Mouse (Mus musculus): ENCODE measurements at regions not wholly inside any gene's neighbourhood (a gene's known extent, or its start where the extent isn't known, plus 50 kb on each side); places are given as distances from the start of the nearest gene placed in this dataset.

DNA sequence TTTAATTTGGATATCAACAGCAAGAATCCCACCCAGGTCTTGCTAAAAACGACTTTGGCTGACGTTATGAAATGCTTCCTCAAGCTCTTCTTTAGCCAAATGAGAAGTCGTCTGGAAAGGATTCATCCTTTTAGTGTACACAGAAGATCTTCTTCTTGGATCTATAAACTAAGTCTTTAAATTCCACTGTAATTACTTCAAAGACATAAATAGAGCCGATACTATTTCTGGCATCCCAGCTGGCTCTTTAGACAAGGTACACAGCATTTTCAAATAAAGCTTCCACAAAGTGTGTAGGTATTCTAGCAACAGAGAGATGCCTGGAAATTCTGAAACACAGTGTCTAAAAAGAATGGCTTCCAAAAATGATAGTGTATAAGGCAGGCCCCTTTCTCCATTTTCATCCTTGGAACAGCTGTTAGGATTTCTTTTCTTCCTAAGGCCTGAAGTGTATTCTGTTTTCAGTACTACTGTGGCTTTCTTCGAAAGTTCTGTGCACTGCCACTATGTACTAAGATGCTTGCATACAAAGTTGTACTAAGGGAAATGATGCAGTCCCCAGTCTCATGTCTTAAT lies 371.4 kb downstream of the Inhba start:
- Histone ChIP-seq H3K9me3 (ENCODE audit: control insufficient read depth, low read length) (no peaks in the 10 kb centered on the region), H3K27me3 (ENCODE audit: control insufficient read depth, insufficient read depth, low read length) (no peaks in the 10 kb centered on the region), H3K36me3 (ENCODE audit: control insufficient read depth, insufficient read depth, low read length) (no peaks in the 10 kb centered on the region), H3K4me2 (ENCODE audit: low read length) (no peak overlapping the region), H3K4me3 (replicated peaks; ENCODE audit: low read depth, low read length) (no peak overlapping the region), H3K27ac (replicated peaks; ENCODE audit: low read depth, low read length) (no peak overlapping the region), H3K9ac (replicated peaks; ENCODE audit: low read length) (no peak overlapping the region), H3K4me1 (ENCODE audit: control insufficient read depth, insufficient read depth, low read length) (no peaks in the 10 kb centered on the region)
- ATAC-seq (ENCODE audit: low FRiP score, low TSS enrichment): no peak
- DNase-seq: no peak
- WGBS: 85% methylated on average over 5 of the region's 5 CpGs

DNA sequence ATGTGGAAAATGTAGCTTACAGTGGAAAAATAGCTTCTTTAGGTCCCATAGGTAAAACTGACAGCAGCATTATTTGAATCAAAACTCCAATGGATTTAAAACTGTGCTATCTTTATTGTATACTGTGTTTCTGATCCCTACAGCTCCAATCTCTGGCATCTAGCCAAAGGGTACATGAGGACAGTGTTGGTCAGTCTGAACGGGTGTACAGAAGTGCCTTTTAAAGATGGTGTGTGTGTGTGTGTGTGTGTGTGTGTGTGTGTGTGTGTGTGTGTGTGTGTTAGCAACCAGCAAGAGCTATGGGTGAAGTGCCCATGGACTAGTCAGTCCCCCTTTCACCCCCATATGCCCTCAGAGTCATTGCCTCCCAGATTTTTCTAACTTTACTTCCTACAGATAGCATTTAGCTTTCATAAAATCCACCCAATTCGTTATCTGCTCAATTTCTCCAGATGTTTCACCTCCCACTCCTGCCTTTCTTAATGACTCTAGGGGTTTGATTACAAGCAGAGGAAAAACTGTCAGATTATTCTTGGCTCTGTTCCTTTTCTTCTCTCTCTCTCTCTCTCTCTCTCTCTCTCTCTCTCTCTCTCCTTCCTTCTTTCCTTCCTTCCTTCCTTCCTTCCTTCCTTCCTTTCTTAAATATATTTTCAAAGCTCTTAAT lies 404.8 kb downstream of the Inhba start:
- no peak overlapping the region for H3K4me2 ChIP-seq (ENCODE audit: low read length)
- no peaks in the 10 kb centered on the region for H3K9me3 ChIP-seq (ENCODE audit: control insufficient read depth, low read length)
- ATAC-seq (ENCODE audit: low FRiP score, low TSS enrichment) (no peak), DNase-seq (no peak)
- H3K4me1 ChIP-seq (ENCODE audit: control insufficient read depth, insufficient read depth, low read length): no peaks in the 10 kb centered on the region
- H3K27ac ChIP-seq (replicated peaks; ENCODE audit: low read depth, low read length): no peak overlapping the region
- H3K9ac ChIP-seq (replicated peaks; ENCODE audit: low read length): no peak overlapping the region
- no peaks in the 10 kb centered on the region for H3K27me3 ChIP-seq (ENCODE audit: control insufficient read depth, insufficient read depth, low read length)
- H3K4me3 ChIP-seq (replicated peaks; ENCODE audit: low read depth, low read length): no peak overlapping the region
- WGBS: 57% methylated on average over 2 of the region's 2 CpGs
- no peaks in the 10 kb centered on the region for H3K36me3 ChIP-seq (ENCODE audit: control insufficient read depth, insufficient read depth, low read length)

DNA sequence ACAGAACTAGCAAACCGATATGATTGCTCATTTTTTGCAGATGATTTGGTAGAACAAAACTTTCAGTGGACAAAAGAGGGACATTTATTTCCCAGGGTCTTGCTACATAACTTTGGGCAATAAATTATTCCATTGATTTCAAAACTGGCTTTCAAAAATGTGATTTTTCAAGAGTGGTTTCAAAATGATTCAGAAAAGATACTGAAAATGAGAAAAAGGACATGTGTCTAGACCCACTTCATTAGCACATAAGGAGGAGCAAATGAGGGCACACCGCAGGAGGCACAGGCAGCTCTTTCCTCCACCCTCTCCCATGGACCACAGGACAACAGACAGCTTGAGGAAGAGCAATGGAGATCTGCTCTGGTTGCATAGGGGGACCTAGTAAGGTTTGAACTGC lies 412.5 kb downstream of the Inhba start:
- Histone ChIP-seq H3K27ac (replicated peaks; ENCODE audit: low read depth, low read length) (no peak overlapping the region), H3K9me3 (ENCODE audit: control insufficient read depth, low read length) (no peaks in the 10 kb centered on the region), H3K36me3 (ENCODE audit: control insufficient read depth, insufficient read depth, low read length) (no peaks in the 10 kb centered on the region), H3K4me2 (ENCODE audit: low read length) (no peak overlapping the region), H3K4me3 (replicated peaks; ENCODE audit: low read depth, low read length) (no peak overlapping the region), H3K4me1 (ENCODE audit: control insufficient read depth, insufficient read depth, low read length) (no peaks in the 10 kb centered on the region), H3K9ac (replicated peaks; ENCODE audit: low read length) (no peak overlapping the region), H3K27me3 (ENCODE audit: control insufficient read depth, insufficient read depth, low read length) (no peaks in the 10 kb centered on the region)
- DNase-seq (no peak), ATAC-seq (ENCODE audit: low FRiP score, low TSS enrichment) (no peak)
- WGBS: 79% methylated on average over 2 of the region's 2 CpGs

DNA sequence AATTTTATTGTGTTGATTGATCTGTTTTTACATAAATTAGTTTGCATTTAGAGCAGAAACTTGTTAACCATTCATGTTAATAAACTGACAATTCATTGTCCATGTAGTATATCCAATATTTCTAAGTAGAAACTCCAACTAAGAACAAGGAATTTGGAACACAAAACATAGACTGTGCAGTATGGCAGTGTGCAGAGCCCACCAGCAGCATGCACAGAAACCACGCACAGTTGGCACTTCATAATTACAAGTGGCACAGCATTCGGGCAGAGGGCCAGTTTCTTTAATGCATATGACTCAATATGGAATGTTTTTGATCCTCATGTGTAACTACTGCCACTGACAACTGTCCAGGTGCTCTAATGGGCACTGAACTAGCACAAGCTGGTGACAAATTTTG lies 423.8 kb downstream of the Inhba start:
- Histone ChIP-seq H3K9ac (replicated peaks; ENCODE audit: low read length) (no peak overlapping the region), H3K4me2 (ENCODE audit: low read length) (no peak overlapping the region), H3K4me3 (replicated peaks; ENCODE audit: low read depth, low read length) (no peak overlapping the region), H3K9me3 (ENCODE audit: control insufficient read depth, low read length) (no peaks in the 10 kb centered on the region), H3K27me3 (ENCODE audit: control insufficient read depth, insufficient read depth, low read length) (no peaks in the 10 kb centered on the region), H3K36me3 (ENCODE audit: control insufficient read depth, insufficient read depth, low read length) (no peaks in the 10 kb centered on the region), H3K4me1 (ENCODE audit: control insufficient read depth, insufficient read depth, low read length) (no peaks in the 10 kb centered on the region), H3K27ac (replicated peaks; ENCODE audit: low read depth, low read length) (no peak overlapping the region)
- ATAC-seq (ENCODE audit: low FRiP score, low TSS enrichment) (no peak), DNase-seq (no peak)
- WGBS: 83% methylated on average over 2 of the region's 2 CpGs

DNA sequence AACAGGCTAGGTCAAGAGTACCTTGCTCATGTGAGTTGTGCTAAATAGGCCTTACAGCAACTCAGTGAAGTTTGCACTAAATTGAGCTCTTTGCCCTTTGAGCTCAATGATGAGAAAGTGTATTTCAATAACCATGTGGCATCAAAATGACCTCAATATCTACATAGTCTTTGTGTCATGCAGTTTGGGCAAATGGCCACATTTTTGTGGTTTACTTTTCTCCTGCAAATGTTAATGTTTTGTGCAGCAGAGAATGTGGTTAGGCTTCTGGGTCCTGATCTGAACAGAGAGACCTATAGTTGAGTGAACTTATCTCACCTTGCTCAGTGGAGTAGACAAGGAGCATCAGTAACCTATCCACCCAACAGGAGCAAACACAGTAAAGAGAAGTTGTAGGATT lies 441.6 kb downstream of the Inhba start:
- no peak for DNase-seq
- H3K36me3 ChIP-seq (ENCODE audit: control insufficient read depth, insufficient read depth, low read length): no peaks in the 10 kb centered on the region
- no peak overlapping the region for H3K4me3 ChIP-seq (replicated peaks; ENCODE audit: low read depth, low read length)
- H3K9me3 ChIP-seq (ENCODE audit: control insufficient read depth, low read length): no peaks in the 10 kb centered on the region
- no peak for ATAC-seq (ENCODE audit: low FRiP score, low TSS enrichment)
- H3K4me1 ChIP-seq (ENCODE audit: control insufficient read depth, insufficient read depth, low read length): no peaks in the 10 kb centered on the region
- H3K4me2 ChIP-seq (ENCODE audit: low read length): no peak overlapping the region
- no peak overlapping the region for H3K9ac ChIP-seq (replicated peaks; ENCODE audit: low read length)
- H3K27ac ChIP-seq (replicated peaks; ENCODE audit: low read depth, low read length): no peak overlapping the region
- H3K27me3 ChIP-seq (ENCODE audit: control insufficient read depth, insufficient read depth, low read length): no peaks in the 10 kb centered on the region

DNA sequence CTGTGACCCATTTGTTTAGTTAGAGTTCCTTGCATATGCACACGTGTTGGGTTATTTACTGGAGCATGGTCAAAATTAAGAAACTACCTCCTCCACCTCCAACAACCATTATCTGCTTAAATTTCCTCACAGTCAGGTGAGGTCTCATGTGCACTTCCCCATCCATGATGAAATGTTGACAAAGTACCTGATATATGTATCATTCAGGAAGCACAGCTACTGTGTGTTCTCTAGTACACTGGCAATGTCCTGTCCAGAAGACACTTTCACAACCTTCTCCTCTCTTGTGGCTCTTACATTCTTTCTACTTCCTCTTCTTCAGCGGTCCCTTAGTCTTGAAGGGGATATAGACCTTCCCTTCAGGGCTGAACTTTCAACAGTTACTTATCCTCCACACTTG lies 448.1 kb downstream of the Inhba start:
- DNase-seq: no peak

DNA sequence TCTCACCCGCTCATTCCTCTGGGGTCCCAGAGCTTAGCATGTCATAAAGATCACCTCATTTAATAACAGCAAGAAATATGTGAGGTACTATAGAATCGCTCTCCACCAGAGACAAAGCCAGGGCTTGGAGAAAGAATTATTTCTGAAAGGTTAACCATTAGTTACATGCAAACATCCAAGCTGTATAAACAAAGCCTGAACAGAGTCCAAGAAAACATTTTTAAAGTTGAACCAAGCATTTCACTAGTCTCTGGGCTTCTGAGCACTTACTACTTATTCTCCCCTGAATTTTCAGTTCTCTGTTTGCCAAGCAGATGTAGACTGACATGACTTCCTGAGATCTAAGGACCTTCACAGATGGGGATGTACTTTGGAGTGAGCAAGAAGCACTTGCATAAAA lies 450.0 kb downstream of the Inhba start:
- Histone ChIP-seq H3K27me3 (ENCODE audit: control insufficient read depth, insufficient read depth, low read length) (no peaks in the 10 kb centered on the region), H3K36me3 (ENCODE audit: control insufficient read depth, insufficient read depth, low read length) (no peaks in the 10 kb centered on the region), H3K9ac (replicated peaks; ENCODE audit: low read length) (no peak overlapping the region), H3K4me1 (ENCODE audit: control insufficient read depth, insufficient read depth, low read length) (no peaks in the 10 kb centered on the region), H3K4me3 (replicated peaks; ENCODE audit: low read depth, low read length) (no peak overlapping the region), H3K4me2 (ENCODE audit: low read length) (no peak overlapping the region), H3K27ac (replicated peaks; ENCODE audit: low read depth, low read length) (no peak overlapping the region), H3K9me3 (ENCODE audit: control insufficient read depth, low read length) (no peaks in the 10 kb centered on the region)
- ATAC-seq (ENCODE audit: low FRiP score, low TSS enrichment) (no peak), DNase-seq (no peak)
- 94% methylated on average over 2 of the region's 2 CpGs for WGBS

More for the DNA sequence above, 448.1 kb downstream of the Inhba start:
- Histone ChIP-seq H3K27ac (replicated peaks; ENCODE audit: low read depth, low read length) (no peak overlapping the region), H3K9me3 (ENCODE audit: control insufficient read depth, low read length) (no peaks in the 10 kb centered on the region), H3K4me3 (replicated peaks; ENCODE audit: low read depth, low read length) (no peak overlapping the region), H3K4me2 (ENCODE audit: low read length) (no peak overlapping the region), H3K4me1 (ENCODE audit: control insufficient read depth, insufficient read depth, low read length) (no peaks in the 10 kb centered on the region), H3K27me3 (ENCODE audit: control insufficient read depth, insufficient read depth, low read length) (no peaks in the 10 kb centered on the region), H3K36me3 (ENCODE audit: control insufficient read depth, insufficient read depth, low read length) (no peaks in the 10 kb centered on the region), H3K9ac (replicated peaks; ENCODE audit: low read length) (no peak overlapping the region)
- whole genome bisulfite sequencing: 82% methylated on average over 2 of the region's 2 CpGs
- ATAC-seq (ENCODE audit: low FRiP score, low TSS enrichment): no peak

DNA sequence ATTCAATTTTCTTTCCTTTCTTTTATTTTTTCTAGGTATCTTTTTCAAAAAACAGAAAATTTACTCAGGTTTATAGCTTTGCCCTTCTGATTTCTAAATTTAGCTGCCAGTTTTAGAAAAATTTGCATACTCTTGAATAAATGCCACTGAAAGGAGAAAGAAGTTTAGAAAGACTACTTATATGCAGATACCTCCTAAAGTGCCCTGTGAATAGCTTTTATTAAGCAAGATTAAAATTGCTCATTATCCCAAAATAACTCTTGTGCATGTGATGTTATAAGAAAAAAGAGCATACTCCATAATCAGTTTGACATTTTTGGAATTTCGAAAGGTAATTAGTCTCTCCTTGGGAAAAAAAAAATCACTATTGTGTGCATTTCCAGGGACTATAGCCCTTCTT lies 453.2 kb downstream of the Inhba start:
- no peaks in the 10 kb centered on the region for H3K36me3 ChIP-seq (ENCODE audit: control insufficient read depth, insufficient read depth, low read length)
- no peak overlapping the region for H3K4me2 ChIP-seq (ENCODE audit: low read length)
- no peaks in the 10 kb centered on the region for H3K9me3 ChIP-seq (ENCODE audit: control insufficient read depth, low read length)
- no peak overlapping the region for H3K27ac ChIP-seq (replicated peaks; ENCODE audit: low read depth, low read length)
- H3K9ac ChIP-seq (replicated peaks; ENCODE audit: low read length): no peak overlapping the region
- WGBS: 92% methylated on average over 1 of the region's 1 CpGs
- ATAC-seq (ENCODE audit: low FRiP score, low TSS enrichment) (no peak), DNase-seq (no peak)
- no peak overlapping the region for H3K4me3 ChIP-seq (replicated peaks; ENCODE audit: low read depth, low read length)
- no peaks in the 10 kb centered on the region for H3K27me3 ChIP-seq (ENCODE audit: control insufficient read depth, insufficient read depth, low read length)
- no peaks in the 10 kb centered on the region for H3K4me1 ChIP-seq (ENCODE audit: control insufficient read depth, insufficient read depth, low read length)

DNA sequence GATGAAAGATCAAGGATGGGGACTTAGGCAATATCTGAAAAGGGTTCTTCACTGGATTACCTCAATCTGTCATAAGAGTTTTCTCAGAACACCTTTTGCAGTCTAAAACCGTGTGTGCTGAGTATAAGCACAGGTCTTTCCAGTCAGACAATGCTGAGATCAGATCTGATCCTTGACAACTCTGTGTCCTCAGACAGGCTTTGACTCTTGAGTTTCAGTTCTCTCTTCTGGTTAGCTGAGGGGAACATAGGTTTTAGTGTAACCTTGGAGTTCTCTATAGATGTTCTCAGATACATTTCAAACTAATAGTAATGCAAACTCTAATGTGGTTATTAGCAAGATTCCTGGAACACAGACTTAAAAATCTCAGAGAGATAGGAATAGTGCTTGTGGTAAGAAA lies 453.7 kb downstream of the Inhba start:
- Histone ChIP-seq H3K4me3 (replicated peaks; ENCODE audit: low read depth, low read length) (no peak overlapping the region), H3K4me2 (ENCODE audit: low read length) (no peak overlapping the region), H3K27ac (replicated peaks; ENCODE audit: low read depth, low read length) (no peak overlapping the region), H3K36me3 (ENCODE audit: control insufficient read depth, insufficient read depth, low read length) (no peaks in the 10 kb centered on the region), H3K4me1 (ENCODE audit: control insufficient read depth, insufficient read depth, low read length) (no peaks in the 10 kb centered on the region), H3K9me3 (ENCODE audit: control insufficient read depth, low read length) (no peaks in the 10 kb centered on the region), H3K27me3 (ENCODE audit: control insufficient read depth, insufficient read depth, low read length) (no peaks in the 10 kb centered on the region), H3K9ac (replicated peaks; ENCODE audit: low read length) (no peak overlapping the region)
- WGBS: 56% methylated on average over 1 of the region's 1 CpGs
- ATAC-seq (ENCODE audit: low FRiP score, low TSS enrichment) (no peak), DNase-seq (no peak)

All from midbrain, embryonic 14.5 days (tissue).